Mouse (Mus musculus): Measurements from ENCODE around the gene Pygl.
A peak's percentile ranks its signal among the peaks of the same experiment; 100 is the strongest.
"Not testable (repeated sequence)": the region's sequence is repeated elsewhere in the genome, so short reads cannot be mapped to it uniquely, and the experiment has no call there.

Gene Pygl

GRCm38 (mm10) chr12:70227121-70227932 is 4.0 kb downstream of the Pygl start:
- DNase-seq: peak; percentile 93

GRCm38 (mm10) chr12:70226655-70227054 is 4.6 kb downstream of the Pygl start:
- no peak for DNase-seq

- no peak for DNase-seq
Observed at GRCm38 (mm10) chr12:70223331-70223730, 8.0 kb downstream of the Pygl start.

GRCm38 (mm10) chr12:70221425-70221824 is 9.9 kb downstream of the Pygl start:
- no peak for DNase-seq

- peak; percentile 54 for DNase-seq
Observed at GRCm38 (mm10) chr12:70218795-70219540, 12.3 kb downstream of the Pygl start.

- DNase-seq: no peak
Observed at GRCm38 (mm10) chr12:70216229-70216800, 15.0 kb downstream of the Pygl start.

- no peak for DNase-seq
Observed at GRCm38 (mm10) chr12:70214281-70214680, 17.0 kb downstream of the Pygl start.

- DNase-seq: no peak
Observed at GRCm38 (mm10) chr12:70213601-70214000, 17.7 kb downstream of the Pygl start.

GRCm38 (mm10) chr12:70212501-70212900 is 18.8 kb downstream of the Pygl start:
- DNase-seq: no peak

GRCm38 (mm10) chr12:70208214-70208613 is 23.1 kb downstream of the Pygl start:
- no peak for DNase-seq

- no peak for DNase-seq
Observed at GRCm38 (mm10) chr12:70204433-70204832, 26.9 kb downstream of the Pygl start.

- no peak for DNase-seq
Observed at GRCm38 (mm10) chr12:70201926-70202529, 29.3 kb downstream of the Pygl start.

GRCm38 (mm10) chr12:70196341-70196740 is 34.9 kb downstream of the Pygl start:
- no peak for DNase-seq

GRCm38 (mm10) chr12:70195426-70195825 is 35.9 kb downstream of the Pygl start:
- DNase-seq: no peak

GRCm38 (mm10) chr12:70192267-70192727 is 39.0 kb downstream of the Pygl start:
- DNase-seq: no peak

GRCm38 (mm10) chr12:70184173-70184783 is 47.0 kb downstream of the Pygl start:
- DNase-seq: no peak

GRCm38 (mm10) chr12:70183507-70183906 is 47.8 kb downstream of the Pygl start:
- not testable (repeated sequence) for DNase-seq

GRCm38 (mm10) chr12:70169969-70170368 is 61.3 kb downstream of the Pygl start:
- DNase-seq: no peak

GRCm38 (mm10) chr12:70167950-70168349 is 63.3 kb downstream of the Pygl start:
- no peak for DNase-seq

GRCm38 (mm10) chr12:70164741-70165140 is 66.5 kb downstream of the Pygl start:
- DNase-seq: no peak

- no peak for DNase-seq
Observed at GRCm38 (mm10) chr12:70161057-70161456, 70.2 kb downstream of the Pygl start.

- DNase-seq: no peak
Observed at GRCm38 (mm10) chr12:70157292-70158066, 73.8 kb downstream of the Pygl start.

All from lung, postnatal 36 days (tissue).